Mouse (Mus musculus) spleen, adult 2 months (tissue): ENCODE measurements around the gene Pde4d. TPM values are rescaled to one million over a fixed set of nuclear protein-coding genes. Genes with fewer than 3 reads are reported as not detected.
A peak's percentile ranks its signal among the peaks of the same experiment; 100 is the strongest.

Source experiments
- DNase-seq, 2 experiments: peaks; one replicate each; pipeline versions ENCODE4 v3.0.0 to v3.0.0-alpha.2; 2012 to 2021; ENCODE audit warnings: low spot score in 2 of 2, low read depth in 1 of 2
- H3K27ac ChIP-seq: fragments of 200-500 bp; 2 replicates; pipeline ENCODE4 v1.5.1; 2012; ENCODE audit warnings: low read length, inconsistent platforms; ENCODE audit not compliant: insufficient read depth
- H3K27me3 ChIP-seq: fragments of 200-500 bp; 2 replicates; pipeline ENCODE4 v1.6.1; 2012; ENCODE audit warnings: mild to moderate bottlenecking, moderate library complexity, low read length, inconsistent platforms; ENCODE audit not compliant: control insufficient read depth, insufficient read depth
- H3K36me3 ChIP-seq: fragments of 200-500 bp; 2 replicates; pipeline ENCODE4 v1.6.1; 2012; ENCODE audit warnings: mild to moderate bottlenecking, low read length, inconsistent platforms; ENCODE audit not compliant: control insufficient read depth, insufficient read depth
- H3K4me1 ChIP-seq: fragments of 200-500 bp; 2 replicates; pipeline ENCODE4 v1.6.1; 2011; ENCODE audit warnings: inconsistent platforms; ENCODE audit not compliant: control insufficient read depth, insufficient read depth, insufficient read length
- H3K4me3 ChIP-seq: fragments of 200-500 bp; 2 replicates; pipeline ENCODE4 v1.5.1; 2011; ENCODE audit warnings: mild to moderate bottlenecking, inconsistent platforms; ENCODE audit not compliant: insufficient read depth, insufficient read length; ENCODE audit errors: extremely low read depth
- CTCF ChIP-seq: fragments of 200-500 bp; IDR thresholded peaks from 2 replicates; pipeline ENCODE4 v1.5.1; 2011; ENCODE audit warnings: mild to moderate bottlenecking, inconsistent platforms; ENCODE audit not compliant: insufficient read depth, insufficient read length, insufficient replicate concordance; ENCODE audit errors: extremely low read depth
- POLR2A ChIP-seq: fragments of 200-500 bp; IDR thresholded peaks from 2 replicates; pipeline ENCODE4 v1.6.1; 2011; ENCODE audit warnings: low read depth, low read length, inconsistent platforms
- WGBS: fragments of 180-500 bp; shearing (Covaris S2); methylation state at CpG from one replicate; pipeline ENCODE4 v1.1.7; 2018; 5-methylcytosine and 5-hydroxymethylcytosine counted together
- polyA plus RNA-seq: library from polyadenylated mRNA; depleted of rRNA; stranded (reverse); fragments of >200 nt; gene quantifications from 2 replicates; pipeline ENCODE4 v1.2.3, GENCODE M21; 2012

Pde4d gene
- polyA plus RNA-seq, 1 experiment = 4.8 TPM

DNA sequence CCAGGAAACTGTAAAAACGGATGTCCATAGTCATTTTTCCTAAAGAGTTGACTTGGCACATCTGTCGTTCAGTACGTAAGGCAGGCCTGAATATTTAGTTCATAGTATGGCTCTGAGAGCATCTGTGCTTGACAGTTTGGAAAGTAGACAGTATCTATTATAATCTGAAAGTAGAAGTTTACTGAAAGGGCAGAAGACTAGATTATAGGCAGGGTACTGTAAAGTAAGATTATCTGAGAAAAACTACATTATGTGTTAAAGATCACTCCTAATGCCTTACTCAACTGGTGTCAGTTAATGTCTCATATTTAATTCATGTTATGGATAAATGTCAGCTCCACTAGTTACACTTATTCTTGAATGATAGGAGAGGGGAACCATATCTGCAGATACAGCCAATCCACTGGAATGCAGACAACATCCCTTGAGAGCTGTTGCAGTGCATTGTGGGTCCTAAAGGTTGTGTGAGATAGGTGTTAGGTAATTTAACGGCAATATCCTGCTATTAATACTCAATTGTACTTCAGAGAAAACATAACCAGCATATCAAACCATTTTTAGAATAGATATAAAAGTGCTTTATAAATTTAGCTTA lies 1232.0 kb downstream of the Pde4d start:
- no peaks in the 10 kb centered on the region for H3K27me3 ChIP-seq
- no peak for TF ChIP-seq CTCF
- no peak for TF ChIP-seq POLR2A
- DNase-seq = no peak
- WGBS = 79% methylated on average over 4 of the region's 4 CpGs
- H3K4me1 ChIP-seq = no peaks in the 10 kb centered on the region; the same call in 1 of the 2 replicates
- no peak overlapping the region for H3K4me3 ChIP-seq
- no peaks in the 10 kb centered on the region for H3K36me3 ChIP-seq
- H3K27ac ChIP-seq = no peak overlapping the region

DNA sequence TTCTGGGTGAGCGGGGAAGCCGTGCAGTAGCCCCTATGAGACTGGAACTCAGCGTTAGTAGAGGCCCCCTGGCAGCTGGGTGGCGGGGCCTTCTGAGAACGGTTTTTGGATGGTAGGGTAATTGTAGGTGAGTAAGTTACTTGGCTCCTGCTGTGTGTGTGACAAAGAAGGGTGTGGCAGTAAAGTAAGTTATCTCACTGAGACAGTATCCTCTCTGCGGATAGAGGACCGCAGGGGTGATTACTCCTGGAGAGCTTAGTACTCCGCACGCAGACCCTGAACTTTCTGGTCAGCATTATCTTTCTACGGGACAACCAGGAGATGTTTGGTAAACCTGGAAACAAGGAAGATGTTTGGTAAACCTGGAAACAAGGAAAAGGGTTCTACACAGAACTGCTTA lies 1233.3 kb downstream of the Pde4d start:
- Histone ChIP-seq H3K27me3 (no peaks in the 10 kb centered on the region), H3K36me3 (no peaks in the 10 kb centered on the region), H3K4me1 (no peaks in the 10 kb centered on the region; the same call in 1 of the 2 replicates), H3K27ac (no peak overlapping the region), H3K4me3 (no peak overlapping the region)
- WGBS = 80% methylated on average over 10 of the region's 10 CpGs
- DNase-seq = no peak
- no peak for TF ChIP-seq CTCF
- no peak for TF ChIP-seq POLR2A

DNA sequence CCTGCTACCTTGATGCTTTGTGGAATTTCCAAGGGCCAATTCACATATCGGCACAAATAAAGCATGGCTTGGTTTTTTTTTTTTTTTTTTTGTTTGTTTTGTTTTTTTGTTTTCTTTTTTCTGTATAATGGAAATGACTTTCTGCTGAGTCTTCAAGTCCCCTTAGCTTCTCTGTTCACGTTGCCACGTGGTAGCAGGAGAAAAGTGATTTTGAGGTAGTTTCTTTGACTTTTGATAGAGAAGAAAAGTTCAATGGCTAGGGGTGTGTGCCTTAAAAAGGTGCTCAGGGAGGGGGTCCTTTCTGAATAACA lies 1235.2 kb downstream of the Pde4d start:
- no peaks in the 10 kb centered on the region; the same call in 1 of the 2 replicates for H3K4me1 ChIP-seq
- H3K27ac ChIP-seq = no peak overlapping the region
- TF ChIP-seq POLR2A (no peak), CTCF (no peak)
- DNase-seq = no peak
- H3K4me3 ChIP-seq = no peak overlapping the region
- no peaks in the 10 kb centered on the region for H3K36me3 ChIP-seq
- H3K27me3 ChIP-seq = no peaks in the 10 kb centered on the region
- 50% methylated on average over 3 of the region's 3 CpGs for WGBS

DNA sequence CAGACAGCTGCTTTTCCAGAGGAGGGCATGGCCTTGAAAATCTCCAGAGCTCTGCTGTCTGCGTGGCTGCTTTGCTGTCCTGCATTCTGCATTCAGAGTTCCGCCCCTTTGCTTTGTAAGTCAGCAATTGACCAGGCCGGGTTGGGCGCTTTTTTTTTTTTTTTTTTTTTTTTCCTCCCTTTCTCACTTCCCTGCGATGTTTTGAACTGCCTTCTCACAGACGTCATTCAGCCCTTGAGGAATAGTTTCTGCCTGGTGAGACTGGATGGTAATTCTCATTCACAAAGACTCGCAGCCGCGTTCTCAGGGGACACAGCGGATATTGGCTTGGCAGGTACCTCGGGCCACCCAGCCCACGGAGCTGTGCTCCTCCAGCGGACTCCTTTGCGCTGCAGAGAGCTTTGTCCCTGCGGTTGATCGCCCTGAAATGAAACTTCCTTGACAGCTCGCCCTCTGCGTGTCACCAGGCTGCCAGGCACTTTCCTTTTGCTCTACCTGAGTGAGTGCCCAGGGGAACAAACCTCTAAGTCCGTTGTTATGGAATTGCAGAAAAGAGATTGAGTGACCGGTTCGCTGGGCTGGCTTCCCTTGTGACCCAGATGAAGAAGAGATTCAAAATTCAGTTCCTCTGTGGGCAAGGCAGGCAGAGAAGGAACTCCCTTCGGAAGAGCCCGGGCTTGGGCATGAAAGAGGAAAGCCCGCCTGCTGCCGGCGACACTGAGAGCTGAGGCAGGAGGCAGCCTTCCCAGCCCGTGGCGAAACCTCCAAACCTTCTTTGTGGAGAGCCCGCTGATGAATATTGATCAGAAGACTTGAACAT lies 1235.8 kb downstream of the Pde4d start:
- H3K36me3 ChIP-seq = no peaks in the 10 kb centered on the region
- no peak for TF ChIP-seq POLR2A
- TF ChIP-seq CTCF = no peak
- DNase-seq = peak in 1 of 2 experiments; percentile 4
- H3K4me1 ChIP-seq = no peaks in the 10 kb centered on the region; the same call in 1 of the 2 replicates
- WGBS = 2% methylated on average over 28 of the region's 29 CpGs
- H3K4me3 ChIP-seq = peak overlapping the region; percentile 51
- H3K27ac ChIP-seq = peak overlapping the region; percentile 26; the same call in 1 of the 2 replicates
- H3K27me3 ChIP-seq = no peaks in the 10 kb centered on the region

DNA sequence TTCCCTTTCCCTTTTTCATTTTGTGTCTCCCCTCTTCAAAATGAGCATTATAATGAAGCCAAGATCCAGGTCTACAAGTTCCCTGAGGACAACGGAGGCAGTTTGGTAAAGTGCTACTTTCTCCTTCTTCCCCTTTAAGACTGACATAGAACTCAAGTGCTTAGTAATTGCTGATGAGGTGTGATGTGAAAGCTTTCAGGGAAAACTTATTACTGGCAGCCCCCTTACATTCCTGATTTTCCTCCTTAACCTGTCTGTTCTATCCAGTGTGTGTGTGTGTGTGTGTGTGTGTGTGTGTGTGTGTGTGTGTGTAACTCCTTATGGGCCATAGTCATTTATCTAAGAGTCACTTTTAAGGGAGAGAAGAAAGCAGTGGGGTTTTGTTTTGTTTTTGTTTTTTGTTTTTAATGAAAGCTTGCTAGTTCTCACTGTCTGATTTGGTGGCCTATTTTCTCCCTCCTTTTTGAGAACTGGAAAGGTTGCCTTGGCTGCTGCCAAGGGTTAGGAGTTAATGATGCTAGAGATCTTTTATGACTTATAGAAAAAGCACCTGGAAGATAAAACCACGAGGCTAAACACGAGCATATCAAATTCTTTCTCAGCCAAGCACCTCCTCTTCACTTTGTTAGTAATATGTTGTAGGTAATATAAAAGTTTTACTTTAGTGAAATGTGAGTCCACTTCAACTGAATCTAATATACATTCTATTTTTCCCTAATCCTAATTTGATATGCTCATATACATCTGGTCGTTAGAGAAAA lies 1236.5 kb downstream of the Pde4d start:
- TF ChIP-seq POLR2A (no peak), CTCF (no peak)
- no peak for DNase-seq
- H3K4me3 ChIP-seq = peak overlapping the region; percentile 51; the same call in 1 of the 2 replicates
- H3K27ac ChIP-seq = no peak overlapping the region
- no peaks in the 10 kb centered on the region for H3K36me3 ChIP-seq
- H3K4me1 ChIP-seq = no peaks in the 10 kb centered on the region; the same call in 1 of the 2 replicates
- 38% methylated on average over 4 of the region's 4 CpGs for WGBS
- H3K27me3 ChIP-seq = no peaks in the 10 kb centered on the region

DNA sequence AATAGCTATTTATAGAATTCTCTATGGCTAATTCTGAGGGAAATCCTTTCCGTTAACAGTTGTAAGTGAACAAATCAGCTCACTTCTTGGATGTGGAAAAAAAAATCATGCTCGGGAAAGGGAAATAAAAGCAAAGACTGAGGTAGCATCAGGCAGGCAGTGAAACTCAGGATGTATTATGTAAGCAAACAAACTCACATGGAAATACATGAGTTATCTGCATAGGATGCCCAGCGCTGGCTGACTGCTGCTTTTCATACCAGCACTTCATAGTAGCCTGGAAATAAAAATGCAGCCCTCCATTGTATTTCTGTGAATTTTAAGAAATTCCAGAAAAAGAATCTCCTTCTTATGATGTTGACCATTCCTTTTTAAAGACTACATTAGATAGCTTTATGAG lies 1237.2 kb downstream of the Pde4d start:
- no peak overlapping the region; the same call in 1 of the 2 replicates for H3K4me3 ChIP-seq
- WGBS = 79% methylated on average over 3 of the region's 3 CpGs

DNA sequence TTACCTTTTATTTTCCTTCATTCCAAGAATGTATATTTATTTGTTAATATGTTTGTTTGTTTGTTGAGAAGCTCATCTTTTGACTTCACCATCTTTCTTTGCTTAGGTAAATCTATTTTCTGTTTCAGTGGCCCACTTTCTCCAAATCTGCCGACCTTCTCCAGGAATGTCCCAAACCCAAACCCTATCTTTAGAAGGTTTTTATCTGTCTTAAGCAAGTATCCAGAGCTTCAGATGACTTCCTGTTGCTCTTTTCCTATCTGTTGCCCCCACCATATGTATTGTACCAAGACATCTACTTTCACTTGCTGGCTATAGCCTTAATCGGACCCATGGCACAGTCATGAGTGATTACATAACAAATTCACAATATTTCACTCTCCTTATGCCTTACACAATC lies 1238.4 kb downstream of the Pde4d start:
- TF ChIP-seq CTCF (no peak), POLR2A (no peak)
- no peaks in the 10 kb centered on the region for H3K36me3 ChIP-seq
- 71% methylated on average over 2 of the region's 2 CpGs for WGBS
- H3K4me3 ChIP-seq = no peak overlapping the region
- DNase-seq = no peak
- no peaks in the 10 kb centered on the region; the same call in 1 of the 2 replicates for H3K4me1 ChIP-seq
- H3K27ac ChIP-seq = no peak overlapping the region
- no peaks in the 10 kb centered on the region for H3K27me3 ChIP-seq

More for the DNA sequence above, 1237.2 kb downstream of the Pde4d start:
- no peak for DNase-seq
- Histone ChIP-seq H3K4me1 (no peaks in the 10 kb centered on the region; the same call in 1 of the 2 replicates), H3K27ac (no peak overlapping the region), H3K36me3 (no peaks in the 10 kb centered on the region), H3K27me3 (no peaks in the 10 kb centered on the region)
- TF ChIP-seq POLR2A (no peak), CTCF (no peak)
